ENCODE assay signal across 30 mouse cellular contexts in genomic region chr13:69768152-69768551, GRCm38 (mm10). TPM values are rescaled to one million over a fixed set of nuclear protein-coding genes. Genes with fewer than 3 reads are reported as not detected.
DNase-seq lines count a peak whose midpoint lies in the region; ATAC-seq and TF ChIP-seq lines count a peak whose summit lies in the region.
"Had no signal": no experiment of that assay in that cellular context is flagged by ENCODE, and none has a peak within 500 bp of the region (broad histone marks: within the 10 kb centered on the region; RNA-seq: fewer than 3 reads in every experiment).

No protein-coding gene starts in this region.

- intact Hi-C loops in heart, postnatal 10 days (cut with DNase I), result no loop called here

- CTCF ChIA-PET in Patski (lab: Charles Lee), result interaction anchor here (1.2 kb wide), 1 partner anchor 14 kb away, joined by 3 read pairs; no protein-coding TSS in a partner anchor

- no peak overlapping the region for H3ac ChIP-seq in C2C12 (ENCODE audit: control insufficient read depth, insufficient read length, low read depth)

- 73% methylated on average over 10 of the region's 10 CpGs for WGBS in olfactory bulb, adult 2 months

- TF ChIP-seq CTCF in C2C12 (IDR thresholded peaks at IDR 0.05; ENCODE audit: control insufficient read depth, insufficient read depth, insufficient read length), result no peak
- TF ChIP-seq CTCF in Patski (IDR thresholded peaks at IDR 0.05), result no peak
- TF ChIP-seq CTCF in olfactory bulb, adult 2 months (IDR thresholded peaks at IDR 0.05; ENCODE audit: insufficient read depth, low read depth, low read length), result no peak

- H3K79me3 ChIP-seq in C2C12 (ENCODE audit: low read depth), result no peaks in the 10 kb centered on the region

- H3K27ac ChIP-seq in olfactory bulb, adult 2 months (ENCODE audit: insufficient read depth, low read depth, low read length), result peak overlapping the region; percentile 16; the same call in 1 of the 2 replicates
- H3K27ac ChIP-seq: embryonic facial prominence, embryonic 13.5 days; embryonic facial prominence, embryonic 15.5 days; forebrain, embryonic 10.5 days; forebrain, embryonic 12.5 days had no signal

- no peak overlapping the region for H3K4me3 ChIP-seq in C2C12 (ENCODE audit: insufficient read depth, poor library complexity, severe bottlenecking)
- H3K4me3 ChIP-seq in olfactory bulb, adult 2 months (ENCODE audit: insufficient read depth, low read depth, low read length), result no peak overlapping the region
- H3K4me3 ChIP-seq: embryonic facial prominence, embryonic 13.5 days; embryonic facial prominence, embryonic 15.5 days; erythroblast, embryonic 14.5 days; forebrain, embryonic 10.5 days; forebrain, embryonic 12.5 days had no signal

- TF ChIP-seq POLR2A in olfactory bulb, adult 2 months (IDR thresholded peaks at IDR 0.05; ENCODE audit: insufficient read depth, low read depth, low read length), result no peak

- POLR2A ChIA-PET in Patski (lab: Charles Lee), result no interaction called here

- H3K4me1 ChIP-seq in olfactory bulb, adult 2 months (ENCODE audit: control insufficient read depth, insufficient read depth, low read length), result peaks cover 38% of the 10 kb centered on the region
- H3K4me1 ChIP-seq: forebrain, embryonic 10.5 days; forebrain, embryonic 12.5 days had no signal

- in situ Hi-C loops in Patski (cut with MboI; ENCODE audit: low pct_unique_long_range_greater_than_20kb), result no loop called here

- no peaks in the 10 kb centered on the region for H3K36me3 ChIP-seq in C2C12 (ENCODE audit: control insufficient read depth, insufficient read depth)
- H3K36me3 ChIP-seq: embryonic facial prominence, embryonic 13.5 days; embryonic facial prominence, embryonic 15.5 days; forebrain, embryonic 10.5 days; forebrain, embryonic 12.5 days; G1E had no signal

- DNase-seq in 3T3-L1 (ENCODE audit: low read depth, low spot score) (peak; percentile 48), Patski (ENCODE audit: low read depth, low spot score) (peak; percentile 3)
- DNase-seq in kidney, postnatal 4 days, result no peak
- no peak for DNase-seq in thymus, postnatal 14 days
- no peak for DNase-seq in heart, postnatal 10 days
- DNase-seq: adrenal gland, adult 2 months; adrenal gland, postnatal 10 days; adrenal gland, postnatal 25 days; B cell, adult 2 months; cerebellum, adult 11 months; cerebellum, adult 18-20 months; cerebellum, adult 8-10 months; cerebellum, adult 9-11 months; cerebellum, postnatal 14 days; cerebellum, postnatal 36 days; embryo, embryonic 11 days had no signal

- H3K79me2 ChIP-seq in C2C12 (ENCODE audit: control insufficient read depth, insufficient read depth), result no peaks in the 10 kb centered on the region

- ATAC-seq in Patski, result no peak
- no peak for ATAC-seq in CD4-positive, CD25-positive, alpha-beta regulatory T cell, adult 4 months
- ATAC-seq: activated CD4-positive, CD25-positive, alpha-beta regulatory T cell, adult 4 months; forebrain, embryonic 14.5 days; forebrain, embryonic 16.5 days had no signal

- no peaks in the 10 kb centered on the region for H3K27me3 ChIP-seq in C2C12 (ENCODE audit: control insufficient read depth, insufficient read depth, insufficient read length)
- no peaks in the 10 kb centered on the region for H3K27me3 ChIP-seq in Patski
- H3K27me3 ChIP-seq: embryonic facial prominence, embryonic 13.5 days; embryonic facial prominence, embryonic 15.5 days; forebrain, embryonic 12.5 days had no signal

TF ChIP-seq in C2C12, 6 proteins besides CTCF, POLR2A, EP300 and RAD21:
- TF ChIP-seq FOSL1 (IDR thresholded peaks at IDR 0.05; ENCODE audit: insufficient read depth, low read length, poor library complexity, severe bottlenecking) (no peak), USF1 (IDR thresholded peaks at IDR 0.05; ENCODE audit: low read depth) (peak; percentile 53), CEBPB (IDR thresholded peaks at IDR 0.05; ENCODE audit: low read depth) (no peak), MYOD1 (IDR thresholded peaks at IDR 0.05; ENCODE audit: control insufficient read depth, insufficient read length, low read depth) (no peak), MAX (IDR thresholded peaks at IDR 0.05) (no peak), MYOG (IDR thresholded peaks at IDR 0.05; ENCODE audit: control insufficient read depth, extremely low read depth, insufficient read length) (no peak)
TF ChIP-seq in C2C12: peak in this region for 1.

RNA-seq across cellular contexts. Expression of gene Ube2ql1, which starts 28.5 kb away (rescaled TPM):
- 0.13 TPM for polyA plus RNA-seq in C2C12 (2012; fragmentation: generic; extraction: Trizol)
- polyA plus RNA-seq in Patski (2021), result 4.4 TPM
- not detected in 2 replicates for polyA plus RNA-seq in olfactory bulb, adult 2 months (2012; ENCODE audit: insufficient read depth, insufficient read length, low replicate concordance, missing spikeins)
- not detected for polyA plus RNA-seq in CD4-positive, CD25-positive, alpha-beta regulatory T cell, adult 4 months (2017; shearing (Covaris generic))
- total RNA-seq in heart, postnatal 10 days (2021), result 1 to 10 TPM in 1 of 2 experiments, under 1 TPM in 1; 0.87 to 1.2 TPM
- total RNA-seq: CH12.LX; common myeloid progenitor, adult 5-6 weeks had no signal
- polyA plus RNA-seq: activated CD4-positive, CD25-positive, alpha-beta regulatory T cell, adult 4 months; erythroblast, embryonic 14.5 days; G1E had no signal

RNA-seq across cellular contexts. Expression of gene Med10, which starts 34.0 kb away (rescaled TPM):
- 73.5 TPM for polyA plus RNA-seq in C2C12 (2012; fragmentation: generic; extraction: Trizol)
- 70.3 TPM for polyA plus RNA-seq in Patski (2021)
- not detected in 2 replicates for polyA plus RNA-seq in olfactory bulb, adult 2 months (2012; ENCODE audit: insufficient read depth, insufficient read length, low replicate concordance, missing spikeins)
- 100 to 1,000 TPM; 160 to 164 TPM for polyA plus RNA-seq in CD4-positive, CD25-positive, alpha-beta regulatory T cell, adult 4 months (2017; shearing (Covaris generic))
- total RNA-seq in heart, postnatal 10 days (2021), result 10 to 100 TPM; 39.3 to 41.8 TPM

Comparison
In these comparisons a context has a peak if more than half of its experiments do, and no peak if none do; other contexts are left out.
1. DNase-seq: peak in 3T3-L1 (single experiment) and Patski (single experiment); none in kidney, postnatal 4 days (0 of 2), thymus, postnatal 14 days (single experiment) and heart, postnatal 10 days (0 of 2).
2. RNA of gene Med10, which starts 34.0 kb away (polyA plus RNA-seq): 160 to 164 TPM in CD4-positive, CD25-positive, alpha-beta regulatory T cell, adult 4 months, 73.5 TPM in C2C12 (single experiment) and 70.3 TPM in Patski (single experiment); not detected in olfactory bulb, adult 2 months; every median in the first group is over 10 times any median in the second.